Mouse (Mus musculus) heart, postnatal 0 days (tissue): Measurements from ENCODE around the gene Med6.

Experiments
- CTCF ChIP-seq: IDR thresholded peaks from 2 replicates; pipeline ENCODE4 v1.5.1; 2016; ENCODE audit warnings: antibody characterized with exemption, control low read depth, low read depth
- EP300 ChIP-seq: IDR thresholded peaks from 2 replicates; pipeline ENCODE4 v1.6.1; 2016; ENCODE audit warnings: antibody characterized with exemption, low read depth

- TF ChIP-seq EP300 = no peak
- TF ChIP-seq CTCF = no peak
Measured at GRCm38 (mm10) chr12:81549286-81549685, 45.5 kb downstream of the Med6 start.
